Mouse (Mus musculus): ENCODE measurements around the gene Ap2a1. TPM values are rescaled to one million over a fixed set of nuclear protein-coding genes. Genes with fewer than 3 reads are reported as not detected.

Gene Ap2a1
- total RNA-seq, 2 experiments from 2014 or later = 30.1 to 84.2 TPM

- no peak for ATAC-seq (replicated peaks; ENCODE audit: poor library complexity, severe bottlenecking)
Observed at GRCm38 (mm10) chr7:44954091-44954885, 25.0 kb upstream of the Ap2a1 start.

GRCm38 (mm10) chr7:44953561-44953960, 24.3 kb upstream of the Ap2a1 start:
- no peak for ATAC-seq (replicated peaks; ENCODE audit: poor library complexity, severe bottlenecking)

- peak; percentile 89 for ATAC-seq (replicated peaks; ENCODE audit: poor library complexity, severe bottlenecking)
Observed at GRCm38 (mm10) chr7:44952611-44953306, 23.5 kb upstream of the Ap2a1 start.

- ATAC-seq (replicated peaks; ENCODE audit: poor library complexity, severe bottlenecking) = peak; percentile 60
Observed at GRCm38 (mm10) chr7:44951960-44952359, 22.7 kb upstream of the Ap2a1 start.

- no peak for ATAC-seq (replicated peaks; ENCODE audit: poor library complexity, severe bottlenecking)
Observed at GRCm38 (mm10) chr7:44949922-44950321, 20.6 kb upstream of the Ap2a1 start.

- no peak for ATAC-seq (replicated peaks; ENCODE audit: poor library complexity, severe bottlenecking)
Observed at GRCm38 (mm10) chr7:44942904-44943303, 13.6 kb upstream of the Ap2a1 start, which contains the start of gene Tsks. Tsks (plus strand) TSS chr7:44943204.

GRCm38 (mm10) chr7:44938680-44939079, 9.4 kb upstream of the Ap2a1 start:
- ATAC-seq (replicated peaks; ENCODE audit: poor library complexity, severe bottlenecking) = no peak

- ATAC-seq (replicated peaks; ENCODE audit: poor library complexity, severe bottlenecking) = no peak
Observed at GRCm38 (mm10) chr7:44928570-44928969, 726 bp downstream of the Ap2a1 start.

- ATAC-seq (replicated peaks; ENCODE audit: poor library complexity, severe bottlenecking) = no peak
Observed at GRCm38 (mm10) chr7:44925468-44925867, 3.8 kb downstream of the Ap2a1 start.

GRCm38 (mm10) chr7:44922530-44922929, 6.8 kb downstream of the Ap2a1 start:
- ATAC-seq (replicated peaks; ENCODE audit: poor library complexity, severe bottlenecking) = no peak

GRCm38 (mm10) chr7:44919127-44919526, 10.2 kb downstream of the Ap2a1 start:
- ATAC-seq (replicated peaks; ENCODE audit: poor library complexity, severe bottlenecking) = no peak

- ATAC-seq (replicated peaks; ENCODE audit: poor library complexity, severe bottlenecking) = no peak
Observed at GRCm38 (mm10) chr7:44918219-44918618, 11.1 kb downstream of the Ap2a1 start.

GRCm38 (mm10) chr7:44916881-44917280, 12.4 kb downstream of the Ap2a1 start:
- ATAC-seq (replicated peaks; ENCODE audit: poor library complexity, severe bottlenecking) = no peak

- no peak for ATAC-seq (replicated peaks; ENCODE audit: poor library complexity, severe bottlenecking)
Observed at GRCm38 (mm10) chr7:44916191-44916590, 13.1 kb downstream of the Ap2a1 start.

- no peak for ATAC-seq (replicated peaks; ENCODE audit: poor library complexity, severe bottlenecking)
Observed at GRCm38 (mm10) chr7:44915314-44915713, 14.0 kb downstream of the Ap2a1 start.

GRCm38 (mm10) chr7:44914396-44914795, 14.9 kb downstream of the Ap2a1 start:
- ATAC-seq (replicated peaks; ENCODE audit: poor library complexity, severe bottlenecking) = no peak

- peak; percentile 25; the same call in 1 of the 2 replicates for ATAC-seq (replicated peaks; ENCODE audit: poor library complexity, severe bottlenecking)
Observed at GRCm38 (mm10) chr7:44908706-44909476, 20.4 kb downstream of the Ap2a1 start.

GRCm38 (mm10) chr7:44905430-44905829, 23.9 kb downstream of the Ap2a1 start:
- ATAC-seq (replicated peaks; ENCODE audit: poor library complexity, severe bottlenecking) = no peak

- peak; percentile 55 for ATAC-seq (replicated peaks; ENCODE audit: poor library complexity, severe bottlenecking)
Observed at GRCm38 (mm10) chr7:44901230-44901722, 28.0 kb downstream of the Ap2a1 start.

- ATAC-seq (replicated peaks; ENCODE audit: poor library complexity, severe bottlenecking) = no peak
Observed at GRCm38 (mm10) chr7:44900632-44901031, 28.7 kb downstream of the Ap2a1 start.

- no peak for ATAC-seq (replicated peaks; ENCODE audit: poor library complexity, severe bottlenecking)
Observed at GRCm38 (mm10) chr7:44898607-44899006, 30.7 kb downstream of the Ap2a1 start.
